Mouse (Mus musculus) G1E (cell line): ENCODE measurements around the gene Spi1.

ENCODE experiments used
- CTCF ChIP-seq: IDR thresholded peaks from 2 replicates; pipeline ENCODE4 v1.5.1; 2012; ENCODE audit warnings: low read depth, low read length, inconsistent platforms, mixed read lengths
- GATA1 ChIP-seq: IDR thresholded peaks from 2 replicates; pipeline ENCODE4 v1.6.1; 2012; ENCODE audit warnings: borderline replicate concordance, low read length, inconsistent platforms, mixed read lengths
- GATA2 ChIP-seq: IDR thresholded peaks from 2 replicates; pipeline ENCODE4 v1.6.1; 2012; ENCODE audit warnings: low read depth, low read length, inconsistent platforms, borderline replicate concordance
- POLR2AphosphoS5 ChIP-seq: IDR thresholded peaks from 2 replicates; pipeline ENCODE4 v1.6.1; 2012; ENCODE audit warnings: low read depth, low read length, inconsistent platforms; ENCODE audit not compliant: insufficient replicate concordance
- TAL1 ChIP-seq: conservative IDR thresholded peaks from 2 replicates; pipeline ENCODE4 v1.6.1; 2012; ENCODE audit warnings: low read depth, low read length, inconsistent platforms, mixed read lengths

GRCm38 (mm10) chr2:91151331-91151730, 69.1 kb downstream of the Spi1 start:
- TF ChIP-seq CTCF (no peak), TAL1 (no peak), GATA2 (no peak), POLR2AphosphoS5 (no peak), GATA1 (no peak)
